Mouse (Mus musculus): ENCODE data around the gene Gm20403.
"Not testable (repeated sequence)": the region's sequence is repeated elsewhere in the genome, so short reads cannot be mapped to it uniquely, and the experiment has no call there.

Gene Gm20403

GRCm38 (mm10) chr12:54986052-54986717, at the start of gene Gm20403:
Gm20403 (minus strand) TSS chr12:54986529.
- peak; percentile 60 to 63 for DNase-seq (ENCODE audit: low spot score in 2 of 2)

- peak in 1 of 2 experiments; percentile 1 for DNase-seq (ENCODE audit: low spot score in 2 of 2)
These were observed 40.8 kb upstream of the Gm20403 start for GRCm38 (mm10) chr12:55027088-55027487.

- DNase-seq (ENCODE audit: low spot score in 2 of 2), result no peak
These were observed 37.0 kb upstream of the Gm20403 start for GRCm38 (mm10) chr12:55023284-55023683.

- DNase-seq (ENCODE audit: low spot score in 2 of 2), result no peak
These were observed 33.1 kb upstream of the Gm20403 start for GRCm38 (mm10) chr12:55019421-55019877.

- DNase-seq (ENCODE audit: low spot score in 2 of 2), result no peak
These were observed 30.9 kb upstream of the Gm20403 start for GRCm38 (mm10) chr12:55017119-55017721.

GRCm38 (mm10) chr12:55016339-55017118, 30.2 kb upstream of the Gm20403 start:
- DNase-seq (ENCODE audit: low spot score in 2 of 2), result no peak

- no peak for DNase-seq (ENCODE audit: low spot score in 2 of 2)
These were observed 29.1 kb upstream of the Gm20403 start for GRCm38 (mm10) chr12:55015428-55015827.

- DNase-seq (ENCODE audit: low spot score in 2 of 2), result no peak
These were observed 27.5 kb upstream of the Gm20403 start, which contains the start of gene Baz1a for GRCm38 (mm10) chr12:55013626-55014398. Baz1a (minus strand) TSS chr12:55014348.

GRCm38 (mm10) chr12:55013031-55013430, 26.7 kb upstream of the Gm20403 start:
- DNase-seq (ENCODE audit: low spot score in 2 of 2), result no peak

- DNase-seq (ENCODE audit: low spot score in 2 of 2), result no peak
These were observed 21.2 kb upstream of the Gm20403 start for GRCm38 (mm10) chr12:55007361-55008008.

GRCm38 (mm10) chr12:55006071-55006470, 19.7 kb upstream of the Gm20403 start:
- no peak for DNase-seq (ENCODE audit: low spot score in 2 of 2)

- no peak for DNase-seq (ENCODE audit: low spot score in 2 of 2)
These were observed 18.1 kb upstream of the Gm20403 start for GRCm38 (mm10) chr12:55004396-55004795.

GRCm38 (mm10) chr12:55003843-55004242, 17.5 kb upstream of the Gm20403 start:
- no peak for DNase-seq (ENCODE audit: low spot score in 2 of 2)

GRCm38 (mm10) chr12:55002532-55002931, 16.2 kb upstream of the Gm20403 start:
- not testable (repeated sequence) for DNase-seq (ENCODE audit: low spot score in 2 of 2)

- DNase-seq (ENCODE audit: low spot score in 2 of 2), result peak in 1 of 2 experiments; percentile 15
These were observed 12.8 kb upstream of the Gm20403 start for GRCm38 (mm10) chr12:54999016-54999690.

GRCm38 (mm10) chr12:54998411-54998810, 12.1 kb upstream of the Gm20403 start:
- DNase-seq (ENCODE audit: low spot score in 2 of 2), result no peak

GRCm38 (mm10) chr12:54996979-54997474, 10.7 kb upstream of the Gm20403 start:
- no peak for DNase-seq (ENCODE audit: low spot score in 2 of 2)

GRCm38 (mm10) chr12:54995965-54996364, 9.6 kb upstream of the Gm20403 start:
- DNase-seq (ENCODE audit: low spot score in 2 of 2), result no peak

- DNase-seq (ENCODE audit: low spot score in 2 of 2), result no peak
These were observed 8.1 kb upstream of the Gm20403 start for GRCm38 (mm10) chr12:54994418-54994817.

GRCm38 (mm10) chr12:54994068-54994386, 7.7 kb upstream of the Gm20403 start:
- no peak for DNase-seq (ENCODE audit: low spot score in 2 of 2)

Measured in urinary bladder, adult 18-20 months (tissue).